Mouse (Mus musculus) C2C12 (cell line): ENCODE data around the gene Serpinb2.

Experiments
- CEBPB ChIP-seq: IDR thresholded peaks from one replicate; pipeline ENCODE4 v1.6.1; 2011; ENCODE audit warnings: low read depth, mild to moderate bottlenecking, control low read depth, moderate library complexity
- CTCF ChIP-seq: IDR thresholded peaks from one replicate; pipeline ENCODE4 v1.5.1; 2011; ENCODE audit not compliant: control insufficient read depth, insufficient read depth, insufficient read length
- MAX ChIP-seq: IDR thresholded peaks from one replicate; pipeline ENCODE4 v1.6.1; 2011; ENCODE audit warnings: mild to moderate bottlenecking, control low read depth
- MYOD1 ChIP-seq: IDR thresholded peaks from one replicate; pipeline ENCODE4 v1.6.1; 2011; ENCODE audit warnings: low read depth; ENCODE audit not compliant: control insufficient read depth, insufficient read length
- USF1 ChIP-seq: IDR thresholded peaks from one replicate; pipeline ENCODE4 v1.6.1; 2011; ENCODE audit warnings: low read depth, mild to moderate bottlenecking, control low read depth, moderate library complexity

- TF ChIP-seq CTCF (no peak), MAX (no peak), MYOD1 (no peak), CEBPB (no peak), USF1 (no peak)
Observed at GRCm38 (mm10) chr1:107565644-107566043, 54.4 kb downstream of the Serpinb2 start.
